Mouse (Mus musculus) olfactory bulb, adult 2 months (tissue): ENCODE results near the gene Pcgf2.

Source experiments
- CTCF ChIP-seq: fragments of 200-500 bp; IDR thresholded peaks from 2 replicates; pipeline ENCODE4 v1.5.1; 2012; ENCODE audit warnings: low read depth, mild to moderate bottlenecking, low read length, moderate library complexity; ENCODE audit not compliant: insufficient read depth
- POLR2A ChIP-seq: fragments of 200-500 bp; IDR thresholded peaks from 2 replicates; pipeline ENCODE4 v1.6.1; 2012; ENCODE audit warnings: mild to moderate bottlenecking, low read depth, low read length, moderate library complexity; ENCODE audit not compliant: insufficient read depth

GRCm38 (mm10) chr11:97641668-97642067, 58.6 kb downstream of the Pcgf2 start:
- TF ChIP-seq CTCF = no peak
- no peak for TF ChIP-seq POLR2A
